Mouse (Mus musculus) thymus, postnatal 36 days (tissue): ENCODE measurements around the gene Tk1.
"Not testable (repeated sequence)": the region's sequence is repeated elsewhere in the genome, so short reads cannot be mapped to it uniquely, and the experiment has no call there.

ENCODE experiments used
- DNase-seq, 2 experiments: peaks; one replicate each; pipeline ENCODE4 v3.0.0; 2022; ENCODE audit warnings: mixed read lengths in 2 of 2

Gene Tk1

DNA sequence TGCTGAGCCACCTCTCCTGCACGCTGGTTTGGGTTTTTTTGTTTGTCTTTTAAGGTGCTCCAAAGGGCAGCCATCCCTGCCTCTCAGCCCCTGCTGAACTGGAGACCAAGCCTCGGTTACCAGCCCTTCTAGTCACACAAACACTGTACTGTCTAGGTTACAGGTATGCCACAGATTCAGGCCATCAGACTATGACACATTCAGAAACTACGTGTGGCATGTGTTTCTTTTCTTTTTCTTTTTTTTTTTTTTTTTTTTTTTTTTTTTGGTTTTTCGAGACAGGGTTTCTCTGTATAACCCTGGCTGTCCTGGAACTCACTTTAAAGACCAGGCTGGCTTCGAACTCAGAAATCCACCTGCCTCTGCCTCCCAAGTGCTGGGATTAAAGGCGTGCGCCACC lies 37.4 kb downstream of the Tk1 start:
- not testable (repeated sequence) for DNase-seq

DNA sequence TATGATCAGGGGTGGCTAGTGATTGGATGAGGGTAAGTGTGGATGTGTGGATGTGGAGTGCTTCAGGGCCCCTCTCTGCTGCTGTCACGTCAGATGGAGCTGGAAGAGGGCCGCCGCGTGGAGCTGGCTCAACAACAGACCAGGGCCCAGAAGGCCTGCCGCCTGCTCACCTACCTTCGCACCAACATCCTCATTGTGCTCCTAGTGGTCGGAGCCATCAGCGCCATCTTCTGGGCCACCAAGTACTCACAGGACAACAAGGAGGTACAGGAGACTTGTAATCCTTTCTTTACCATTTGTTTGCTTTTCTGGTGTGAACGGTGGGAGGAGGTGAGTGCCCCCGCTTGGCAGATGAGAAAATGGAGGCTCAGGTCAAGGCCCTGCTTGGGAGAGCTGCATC lies 39.6 kb downstream of the Tk1 start:
- peak; percentile 71 to 79 for DNase-seq

DNA sequence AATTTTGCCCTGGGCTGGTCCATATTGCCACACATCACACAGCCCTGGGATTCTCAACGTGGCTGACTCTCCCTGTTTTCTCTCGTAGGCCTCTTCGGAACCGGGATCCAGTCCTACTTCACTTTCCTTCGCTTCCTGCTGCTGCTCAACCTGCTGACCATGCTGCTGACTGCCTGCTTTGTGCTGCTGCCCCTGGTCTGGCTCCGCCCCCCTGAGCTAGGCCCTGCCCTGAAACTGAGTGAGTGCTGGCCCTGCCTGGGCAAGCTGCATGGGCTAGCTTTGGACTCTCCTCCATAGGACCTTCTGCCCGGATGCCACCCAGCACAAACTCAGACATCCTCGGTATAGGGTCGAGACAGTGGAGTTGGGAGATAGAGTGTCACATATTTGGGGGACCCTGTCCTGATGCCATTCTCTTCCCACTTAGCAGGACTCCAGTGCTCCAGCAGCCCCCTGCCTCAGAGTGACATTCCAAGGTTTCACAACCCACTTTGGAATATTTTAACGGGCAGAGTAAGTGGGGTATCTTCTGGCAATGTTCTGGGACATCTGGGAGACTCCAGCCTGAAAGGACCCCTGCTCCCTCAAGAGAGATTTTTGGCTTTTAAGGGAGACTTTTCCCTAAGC lies 42.1 kb downstream of the Tk1 start:
- DNase-seq: peak; percentile 37 to 69

DNA sequence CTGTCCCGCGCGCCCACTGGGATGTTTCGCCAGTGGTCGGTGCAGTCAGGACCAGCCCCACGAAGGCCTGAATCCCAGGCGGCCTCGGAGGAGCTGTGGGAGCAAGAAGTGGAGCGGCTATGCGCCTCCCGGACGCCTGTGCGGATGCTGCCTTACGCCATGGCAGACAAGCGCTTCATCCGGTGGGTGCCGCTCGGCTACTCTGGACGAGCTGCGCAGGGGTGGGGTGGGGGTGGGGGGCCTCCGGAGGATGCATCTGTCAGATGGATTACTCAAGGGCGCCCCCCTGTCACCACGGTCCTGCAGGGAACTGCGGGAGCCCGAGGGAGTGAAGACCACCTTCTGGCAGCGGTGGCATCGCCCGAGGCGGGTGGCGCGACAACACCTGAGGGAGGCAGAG lies 42.8 kb downstream of the Tk1 start:
- DNase-seq: peak; percentile 95

GRCm38 (mm10) chr11:117782705-117783034 lies 43.2 kb downstream of the Tk1 start:
- no peak for DNase-seq

- DNase-seq: peak; percentile 91 to 95
These were observed 43.7 kb downstream of the Tk1 start, which contains the start of the genes Tmc8 and Tmc6 for GRCm38 (mm10) chr11:117781993-117782704. Gene Tmc8, plus strand, starts transcription at chr11:117782076. Gene Tmc6, minus strand, starts transcription at chr11:117782198.

DNA sequence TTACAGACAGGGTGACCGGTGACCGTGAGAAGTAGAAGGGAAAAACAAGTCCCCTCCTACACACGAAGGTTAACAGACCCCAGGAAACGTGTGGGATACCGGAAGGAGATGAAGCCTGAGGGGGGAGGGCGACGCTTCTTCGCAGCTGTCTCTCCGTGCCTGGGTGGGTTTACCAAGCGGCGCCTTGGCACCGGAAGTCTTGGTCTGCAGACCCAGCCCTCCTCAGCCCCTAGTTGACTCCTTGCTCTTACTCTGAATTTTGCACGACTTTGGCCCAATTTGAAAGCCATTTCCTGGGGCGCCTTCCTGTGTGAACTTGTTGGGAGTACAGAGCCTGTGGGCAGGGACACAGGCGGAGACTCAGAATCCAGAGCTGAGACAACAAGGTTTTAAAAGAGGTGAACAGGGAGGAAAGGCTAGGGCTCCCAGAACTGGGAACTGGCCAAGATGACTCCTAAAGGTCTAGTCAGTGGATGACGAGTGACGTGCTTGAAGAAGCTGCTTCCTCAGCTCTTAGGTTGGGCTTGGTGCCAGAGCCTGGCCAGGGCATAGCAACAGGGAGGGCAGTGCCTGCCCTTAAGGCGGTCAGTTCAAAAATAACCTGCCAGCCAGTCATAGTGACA lies 44.6 kb downstream of the Tk1 start:
- DNase-seq: peak; percentile 84 to 91

DNA sequence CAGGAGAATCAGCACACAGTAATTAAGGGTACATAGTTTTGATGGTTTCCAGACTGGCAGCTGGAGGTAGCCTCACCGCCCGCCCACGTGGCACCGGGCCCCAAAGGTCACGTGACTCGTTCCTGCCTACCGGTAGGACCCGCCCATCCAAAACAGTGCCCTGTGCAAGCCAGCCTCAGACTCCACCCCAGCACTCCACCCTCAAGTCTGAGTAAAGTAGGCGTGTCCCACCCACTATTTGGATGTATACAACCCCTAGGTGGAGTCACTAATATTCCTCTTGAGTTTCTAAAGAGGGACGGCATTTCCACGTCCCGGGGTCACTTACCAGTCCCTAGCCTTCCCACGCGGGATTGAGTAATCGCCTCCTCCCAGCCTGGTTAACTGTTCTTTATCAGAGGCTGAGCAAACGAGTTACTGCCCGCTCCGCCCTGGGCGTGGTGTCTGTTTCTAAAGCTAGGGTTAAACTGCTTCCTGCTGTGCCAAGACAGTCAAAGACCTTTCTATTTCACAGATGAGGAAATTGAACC lies 45.2 kb downstream of the Tk1 start:
- DNase-seq: peak; percentile 90 to 97

- no peak for DNase-seq
These were observed 45.7 kb downstream of the Tk1 start for GRCm38 (mm10) chr11:117780199-117780515.

DNA sequence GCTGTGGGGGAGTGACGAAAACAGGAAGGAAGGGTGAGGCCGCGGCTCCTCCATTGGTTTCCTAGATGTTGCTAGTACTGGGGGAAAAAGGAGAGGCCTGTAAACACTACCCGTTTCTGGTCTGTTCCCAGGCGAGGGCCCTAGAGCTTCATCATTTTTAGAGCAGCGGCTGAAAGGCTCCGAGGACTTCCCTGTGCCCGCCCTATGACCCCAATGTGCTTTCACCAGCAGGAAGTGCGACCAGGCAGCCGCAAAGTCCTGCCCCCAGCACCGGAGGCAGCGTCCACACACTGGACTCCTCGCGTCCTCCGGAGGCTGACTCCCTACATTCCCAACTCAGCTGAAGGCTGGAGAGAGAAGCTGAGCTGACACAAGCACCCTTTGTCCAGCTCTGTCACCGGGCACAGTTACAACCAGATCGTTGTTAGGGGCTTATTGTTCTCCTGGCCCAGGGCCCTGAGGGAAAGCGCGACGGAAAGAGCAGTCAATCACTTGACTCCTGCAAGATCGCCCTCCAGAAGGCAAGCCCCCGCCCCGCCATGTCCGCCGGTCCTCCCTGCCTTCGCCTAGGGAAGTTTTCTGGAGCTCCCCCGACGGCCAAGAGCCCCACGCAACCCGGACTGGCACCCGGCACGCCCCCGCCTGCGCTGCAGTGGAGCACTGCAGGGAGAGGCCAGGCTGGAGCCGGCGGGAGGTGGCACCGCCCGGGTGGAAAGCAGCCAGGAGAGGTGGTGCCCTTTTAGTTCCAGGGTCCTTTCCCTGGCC lies 46.3 kb downstream of the Tk1 start:
- peak; percentile 55 to 69 for DNase-seq

DNA sequence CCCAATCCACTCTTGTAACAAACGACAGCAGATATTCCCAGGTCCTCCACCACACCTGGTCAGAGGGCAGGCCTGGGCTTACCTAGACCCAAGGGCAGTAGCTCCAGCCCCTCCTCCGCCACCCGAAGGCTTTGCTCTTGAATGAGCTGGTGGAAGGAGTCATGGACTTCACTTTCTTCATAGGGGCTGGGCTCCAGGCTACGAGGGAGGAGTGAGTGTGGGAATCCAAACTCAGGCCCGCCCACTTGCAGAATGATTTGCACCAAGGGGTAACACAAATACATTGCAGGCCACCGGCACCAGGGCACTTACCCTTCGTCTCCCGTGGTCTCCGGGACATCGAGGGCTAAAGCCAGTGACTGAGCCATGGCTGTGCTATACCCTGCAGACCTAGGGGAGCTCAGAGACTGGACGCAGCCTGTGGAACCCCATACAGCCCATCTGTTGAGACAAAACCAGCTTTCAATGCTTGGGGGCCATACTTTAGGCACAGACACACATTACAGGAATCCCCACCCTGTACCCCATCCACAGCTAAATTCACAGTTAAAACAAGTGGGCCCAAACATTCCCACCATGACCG lies 47.0 kb downstream of the Tk1 start:
- peak in 1 of 2 experiments; percentile 50 for DNase-seq

DNA sequence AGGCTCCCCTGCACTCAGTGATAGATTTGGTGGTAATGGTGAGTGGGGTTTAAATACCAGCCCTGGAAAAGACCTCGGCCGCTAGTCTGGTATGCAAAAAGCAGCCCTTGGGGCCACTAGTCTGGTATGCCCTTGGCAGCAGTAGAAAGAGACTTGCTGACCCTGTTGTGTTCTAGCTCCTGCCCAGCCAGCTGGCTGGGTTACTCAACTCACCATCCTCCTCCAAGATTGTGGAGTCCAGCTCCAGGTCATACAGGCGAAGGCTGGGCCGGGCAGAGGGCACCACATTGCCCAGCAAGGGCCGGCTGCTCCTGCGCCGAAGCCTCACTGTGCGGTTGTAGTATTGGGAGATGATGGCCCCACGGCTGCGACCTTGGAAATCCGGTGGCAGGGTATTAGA lies 47.9 kb downstream of the Tk1 start:
- no peak for DNase-seq

DNA sequence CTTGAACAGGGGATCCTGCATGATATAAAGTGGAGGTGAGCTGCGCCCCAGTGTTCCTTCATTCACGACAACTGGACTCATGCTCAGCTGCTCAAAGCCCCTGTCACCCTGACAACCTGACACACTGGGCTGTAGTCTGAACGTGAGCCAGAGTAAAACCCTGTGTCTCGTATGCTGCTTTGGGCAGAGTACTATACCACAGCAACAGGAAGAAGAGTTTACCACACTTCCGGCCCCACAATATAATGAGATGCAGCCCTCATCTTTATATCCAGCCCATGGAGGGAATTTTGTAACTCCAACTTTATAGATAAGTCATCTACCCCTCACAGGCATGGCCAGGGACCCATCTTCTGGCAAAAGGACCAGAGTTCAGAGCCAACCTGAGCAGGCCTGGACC lies 48.8 kb downstream of the Tk1 start:
- peak in 1 of 2 experiments; percentile 47 for DNase-seq

DNA sequence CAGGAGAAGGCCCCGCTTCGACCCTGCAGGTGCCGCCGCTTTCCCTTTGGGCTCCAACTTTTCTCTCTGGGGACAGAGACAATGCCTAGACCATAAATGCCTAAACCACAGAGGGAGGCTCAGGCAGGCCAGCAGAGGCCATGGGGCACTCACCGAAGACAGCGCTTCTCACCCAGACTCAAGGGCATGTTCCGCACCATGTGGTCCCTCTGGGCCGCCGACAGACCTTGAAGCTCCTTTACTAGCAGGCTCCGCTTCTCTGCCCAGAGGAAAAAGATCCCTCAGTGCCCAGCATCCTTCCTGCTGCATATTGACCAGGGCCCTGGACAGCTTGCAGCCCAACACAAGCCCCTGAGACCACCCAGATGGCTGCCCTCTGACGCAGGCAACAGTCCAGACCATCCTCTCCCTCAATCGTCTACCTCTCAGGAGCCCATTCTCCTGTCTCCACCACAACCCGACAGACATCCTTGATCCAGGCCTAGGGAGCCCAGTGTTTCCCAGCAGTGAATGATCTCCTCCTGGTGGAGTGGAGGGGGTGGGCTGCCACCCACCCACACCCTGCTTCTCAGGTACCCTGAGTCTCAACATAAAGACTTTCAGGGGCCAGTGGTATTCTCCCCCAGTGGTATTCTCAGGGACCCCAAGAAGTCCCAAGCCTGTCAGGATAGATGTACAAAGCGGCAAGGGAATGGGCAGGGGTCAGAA lies 49.7 kb downstream of the Tk1 start:
- no peak for DNase-seq

DNA sequence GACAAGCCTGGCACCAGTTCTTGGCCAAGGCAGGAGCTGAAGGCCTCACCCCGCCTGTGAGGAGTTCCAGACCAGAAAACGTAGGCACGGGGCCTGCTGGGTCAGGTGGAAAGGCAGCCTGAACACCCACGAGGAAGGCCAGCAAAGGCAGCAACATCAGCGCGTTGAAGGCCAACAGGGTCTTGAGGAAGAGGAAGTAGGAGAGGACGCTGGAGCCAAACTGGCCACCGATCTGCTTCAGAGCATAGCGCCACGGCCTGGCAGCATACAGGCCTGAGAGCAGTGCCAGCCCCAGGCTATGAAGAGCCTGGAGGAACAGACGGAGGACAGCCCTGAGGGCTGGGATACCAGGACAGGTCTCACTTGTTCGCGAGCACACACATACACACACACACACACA lies 50.4 kb downstream of the Tk1 start:
- no peak for DNase-seq

DNA sequence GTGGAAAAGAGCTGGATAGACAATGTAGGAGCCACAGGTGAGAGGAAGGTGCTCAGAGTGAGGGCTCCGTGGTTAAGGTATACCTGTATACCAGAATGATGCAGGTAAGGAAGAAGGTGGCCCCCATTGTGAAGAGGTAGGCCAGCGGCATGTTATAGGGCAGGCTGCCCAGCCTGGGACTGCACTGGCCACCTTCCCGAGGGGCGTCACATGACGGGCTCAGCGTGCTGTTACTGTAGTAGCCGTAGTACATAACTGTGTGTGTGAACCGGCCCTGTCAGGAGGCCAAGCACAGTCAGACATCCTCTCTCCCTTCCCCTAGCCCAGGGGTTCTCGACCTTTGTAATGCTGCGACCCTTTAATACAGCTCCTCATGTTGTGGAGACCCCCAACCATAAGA lies 51.0 kb downstream of the Tk1 start:
- DNase-seq: no peak

DNA sequence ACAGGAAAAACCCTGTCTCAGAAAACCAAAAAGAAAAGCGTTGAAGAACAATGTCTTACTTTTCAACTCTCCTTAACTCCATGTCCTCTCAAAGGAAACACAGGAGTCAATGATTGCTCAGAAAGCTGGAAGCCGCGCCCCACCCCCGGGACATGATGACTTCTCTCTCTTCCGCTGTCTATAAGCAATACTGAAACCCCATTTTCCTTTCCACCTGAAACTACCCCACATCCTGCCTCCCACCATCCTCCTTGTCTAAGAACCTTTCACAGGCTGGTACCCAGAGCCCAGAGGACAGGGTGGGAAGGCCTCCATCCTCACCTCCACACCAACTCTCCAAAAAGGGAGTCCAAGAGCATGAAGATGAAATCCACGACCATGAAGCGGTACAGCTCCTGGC lies 53.5 kb downstream of the Tk1 start:
- no peak for DNase-seq

GRCm38 (mm10) chr11:117770407-117770806 lies 55.5 kb downstream of the Tk1 start:
- DNase-seq: no peak

GRCm38 (mm10) chr11:117769683-117770047 lies 56.2 kb downstream of the Tk1 start:
- no peak for DNase-seq

GRCm38 (mm10) chr11:117768725-117769682 lies 56.9 kb downstream of the Tk1 start:
- no peak for DNase-seq

DNA sequence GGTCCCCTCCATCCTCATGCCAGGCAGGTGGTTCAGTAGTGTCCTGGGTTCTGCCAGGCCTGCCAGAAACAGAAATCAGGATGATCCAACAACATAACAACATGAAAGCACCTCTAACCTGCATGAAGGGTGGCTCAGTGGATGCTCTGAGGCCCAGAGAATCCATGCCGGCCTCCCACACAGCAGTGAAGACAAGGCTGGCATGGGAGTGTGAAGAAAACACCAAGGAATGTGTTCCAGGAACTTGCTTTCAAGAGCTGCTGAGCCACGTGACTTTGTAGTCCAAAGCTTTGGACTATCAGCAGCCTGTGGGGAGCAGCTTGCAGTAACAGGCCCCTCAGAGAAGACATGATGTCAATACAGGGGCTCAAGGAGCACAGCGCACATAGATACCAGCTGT lies 59.6 kb downstream of the Tk1 start:
- DNase-seq: no peak
